ENCODE assay signal across 31 mouse cellular contexts in the genomic region with DNA sequence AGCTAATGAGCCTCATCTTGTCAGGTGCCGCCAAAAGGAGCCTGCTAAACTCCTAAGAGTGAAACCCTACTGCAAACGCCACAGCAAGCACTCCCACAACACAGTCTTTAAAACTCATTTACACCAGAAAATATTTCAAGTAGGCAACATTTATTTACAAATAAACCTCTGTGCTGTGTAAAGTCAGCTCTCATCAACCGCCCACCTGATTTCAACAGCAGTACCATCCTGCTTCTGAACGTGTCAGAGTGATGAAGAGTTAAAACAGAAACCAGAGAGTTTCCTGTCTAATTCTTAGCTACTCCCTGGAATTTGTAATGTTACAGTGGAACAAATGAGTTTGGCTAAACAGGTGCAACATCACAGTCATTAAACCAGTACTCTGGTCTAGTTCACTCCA. TPM values are rescaled to one million over a fixed set of nuclear protein-coding genes. Genes with fewer than 3 reads are reported as not detected.
A peak's percentile ranks its signal among the peaks of the same experiment; 100 is the strongest.
DNase-seq lines count a peak whose midpoint lies in the region; ATAC-seq and TF ChIP-seq lines count a peak whose summit lies in the region.
"Had no signal": no experiment of that assay in that cellular context is flagged by ENCODE, and none has a peak within 500 bp of the region (broad histone marks: within the 10 kb centered on the region; RNA-seq: fewer than 3 reads in every experiment).

No protein-coding gene starts in this region.

- ATAC-seq in heart, postnatal 0 days (ENCODE audit: insufficient read depth, low read depth), result no peak
- ATAC-seq in liver, postnatal 0 days, result no peak
- ATAC-seq: forebrain, postnatal 0 days; intestine, embryonic 15.5 days had no signal

- no peaks in the 10 kb centered on the region for H3K36me3 ChIP-seq in heart, postnatal 0 days (replicated peaks; ENCODE audit: control insufficient read depth, insufficient read depth, low read length)
- H3K36me3 ChIP-seq in CH12.LX (replicated peaks in 1 of 2; ENCODE audit: control insufficient read depth in 1 of 2, insufficient read depth in 1 of 2, low read length in 1 of 2), result no peaks in the 10 kb centered on the region
- H3K36me3 ChIP-seq in forebrain, embryonic 10.5 days (replicated peaks), result no peaks in the 10 kb centered on the region
- no peaks in the 10 kb centered on the region for H3K36me3 ChIP-seq in liver, postnatal 0 days (replicated peaks; ENCODE audit: insufficient read depth, low read length)
- H3K36me3 ChIP-seq: forebrain, embryonic 12.5 days; hindbrain, embryonic 10.5 days; hindbrain, embryonic 15.5 days; intestine, embryonic 15.5 days; limb, embryonic 10.5 days; limb, embryonic 15.5 days; liver, embryonic 13.5 days had no signal

- 63% methylated on average over 4 of the region's 4 CpGs for WGBS in heart, postnatal 0 days
- 90% methylated on average over 4 of the region's 4 CpGs for WGBS in forebrain, embryonic 10.5 days
- WGBS in liver, postnatal 0 days (ENCODE audit: insufficient replicate concordance), result 62% methylated on average over 4 of the region's 4 CpGs

- TF ChIP-seq EP300 in heart, postnatal 0 days (IDR thresholded peaks at IDR 0.05; ENCODE audit: low read depth), result no peak
- peak; percentile 36; the same call in 1 of the 2 replicates for TF ChIP-seq EP300 in CH12.LX (IDR thresholded peaks at IDR 0.05; ENCODE audit: low read length)
- no peak for TF ChIP-seq EP300 in liver, postnatal 0 days (IDR thresholded peaks at IDR 0.05; ENCODE audit: low read depth)

- no peak overlapping the region for H3K27ac ChIP-seq in heart, postnatal 0 days (ENCODE audit: low read depth)
- no peak overlapping the region for H3K27ac ChIP-seq in CH12.LX (ENCODE audit: insufficient read depth, low read depth)
- no peak overlapping the region for H3K27ac ChIP-seq in forebrain, embryonic 10.5 days
- no peak overlapping the region for H3K27ac ChIP-seq in liver, postnatal 0 days (ENCODE audit: low read depth)
- H3K27ac ChIP-seq: forebrain, embryonic 12.5 days; hindbrain, embryonic 10.5 days; hindbrain, embryonic 15.5 days; intestine, embryonic 15.5 days; limb, embryonic 10.5 days; limb, embryonic 15.5 days; liver, embryonic 13.5 days; stomach, postnatal 0 days had no signal

- no peaks in the 10 kb centered on the region for H3K27me3 ChIP-seq in heart, postnatal 0 days (ENCODE audit: control insufficient read depth, insufficient read depth, low read length)
- no peaks in the 10 kb centered on the region for H3K27me3 ChIP-seq in CH12.LX (replicated peaks)
- H3K27me3 ChIP-seq in forebrain, embryonic 10.5 days (ENCODE audit: poor library complexity, severe bottlenecking), result peaks cover 36% of the 10 kb centered on the region
- no peaks in the 10 kb centered on the region for H3K27me3 ChIP-seq in liver, postnatal 0 days (ENCODE audit: insufficient read depth, low read length)
- H3K27me3 ChIP-seq: intestine, embryonic 15.5 days; limb, embryonic 15.5 days had no signal

- DNase-seq in heart, postnatal 0 days (ENCODE audit: low spot score), result no peak
- no peak for DNase-seq in heart, adult 18-20 months
- peak; percentile 60 for DNase-seq in A20 (ENCODE audit: low read depth, low spot score)
- DNase-seq in CH12.LX (ENCODE audit: extremely low read depth), result no peak
- peak; percentile 53 for DNase-seq in naive thymus-derived CD4-positive, alpha-beta T cell, adult 2 months (ENCODE audit: low read depth)
- no peak for DNase-seq in forebrain, embryonic 10.5 days (ENCODE audit: extremely low spot score, low spot score)
- DNase-seq in liver, postnatal 0 days, result no peak
- DNase-seq: adrenal gland, postnatal 25 days; B cell, adult 2 months; cerebellum, adult 18-20 months; cerebellum, postnatal 14 days; forebrain, postnatal 0 days; gastrocnemius, postnatal 10 days; heart, postnatal 10 days; kidney, adult 2 months; kidney, postnatal 36 days; layer of hippocampus, adult 9-11 months; liver, embryonic 13.5 days; lung, embryonic 14.5 days; lung, postnatal 14 days; midbrain, embryonic 14.5 days; thymus, adult 18-20 months had no signal

- TF ChIP-seq POLR2A in CH12.LX (IDR thresholded peaks at IDR 0.05; ENCODE audit: low read depth, low read length), result no peak

- no peak overlapping the region for H3K9ac ChIP-seq in heart, postnatal 0 days (replicated peaks; ENCODE audit: low read depth, low read length)
- H3K9ac ChIP-seq in CH12.LX (ENCODE audit: insufficient read depth, low read depth), result 0 out of 2 replicates have a peak overlapping the region, but pooled peaks have one; percentile 15
- no peak overlapping the region for H3K9ac ChIP-seq in liver, postnatal 0 days (replicated peaks)
- H3K9ac ChIP-seq: forebrain, embryonic 12.5 days; forebrain, postnatal 0 days; hindbrain, embryonic 15.5 days; intestine, embryonic 15.5 days; limb, embryonic 15.5 days; liver, embryonic 13.5 days; lung, embryonic 14.5 days had no signal

- H3K4me1 ChIP-seq in heart, postnatal 0 days (ENCODE audit: control insufficient read depth, insufficient read depth), result peaks cover 22% of the 10 kb centered on the region
- peaks cover 11 to 37% of the 10 kb centered on the region in 2 experiments for H3K4me1 ChIP-seq in CH12.LX (ENCODE audit: control insufficient read depth in 1 of 2, insufficient read depth in 2 of 2)
- H3K4me1 ChIP-seq in forebrain, embryonic 10.5 days, result peaks cover 19% of the 10 kb centered on the region
- peaks cover 28% of the 10 kb centered on the region for H3K4me1 ChIP-seq in liver, postnatal 0 days (ENCODE audit: insufficient read depth)

- TF ChIP-seq RAD21 in CH12.LX (IDR thresholded peaks at IDR 0.05; ENCODE audit: low read depth, low read length), result no peak

- H3K79me2 ChIP-seq in CH12.LX (replicated peaks; ENCODE audit: control insufficient read depth, extremely low read depth, insufficient read depth, poor library complexity, severe bottlenecking), result no peaks in the 10 kb centered on the region

- H3K4me2 ChIP-seq in heart, postnatal 0 days (ENCODE audit: low read depth, low read length), result peak overlapping the region; percentile 10; the same call in 1 of the 2 replicates
- H3K4me2 ChIP-seq in CH12.LX (ENCODE audit: insufficient read depth, low read depth, poor library complexity, severe bottlenecking), result peak overlapping the region; percentile 17
- H3K4me2 ChIP-seq in liver, postnatal 0 days (ENCODE audit: low read depth, low read length), result no peak overlapping the region
- H3K4me2 ChIP-seq: forebrain, embryonic 12.5 days; heart, embryonic 11.5 days; hindbrain, embryonic 15.5 days; intestine, embryonic 15.5 days; limb, embryonic 15.5 days; liver, embryonic 13.5 days; lung, embryonic 14.5 days had no signal

- in situ Hi-C loops in CH12.LX (cut with MboI; ENCODE audit: low pct_ligation_motif_present, low pct_unique_long_range_greater_than_20kb, low sequenced_read_pairs), result no loop called here

- TF ChIP-seq CTCF in heart, postnatal 0 days (IDR thresholded peaks at IDR 0.05; ENCODE audit: low read depth), result no peak
- no peak for TF ChIP-seq CTCF in CH12.LX (conservative IDR thresholded peaks at IDR 0.05 in 1 of 2, IDR thresholded peaks at IDR 0.05 in 1 of 2; ENCODE audit: low read depth in 2 of 2, low read length in 2 of 2)
- TF ChIP-seq CTCF in liver, postnatal 0 days (IDR thresholded peaks at IDR 0.05; ENCODE audit: low read depth), result no peak

- dilution Hi-C loops in CH12.LX (cut with MboI; ENCODE audit: extremely low pct_ligation_motif_present, extremely low pct_unique_long_range_greater_than_20kb, low sequenced_read_pairs), result no loop called here

- no peak overlapping the region for H3K4me3 ChIP-seq in heart, postnatal 0 days (ENCODE audit: low read depth, low read length)
- H3K4me3 ChIP-seq in CH12.LX (replicated peaks in 1 of 3; ENCODE audit: low read depth in 2 of 3, low read length in 2 of 3, poor library complexity in 1 of 3), result peak overlapping the region in 1 of 3 experiments; percentile 2
- no peak overlapping the region for H3K4me3 ChIP-seq in forebrain, embryonic 10.5 days
- no peak overlapping the region for H3K4me3 ChIP-seq in liver, postnatal 0 days (ENCODE audit: low read depth, low read length)
- H3K4me3 ChIP-seq: erythroblast, embryonic 14.5 days; forebrain, embryonic 12.5 days; hindbrain, embryonic 10.5 days; hindbrain, embryonic 15.5 days; intestine, embryonic 15.5 days; limb, embryonic 10.5 days; limb, embryonic 15.5 days; liver, embryonic 13.5 days had no signal

- H3K9me3 ChIP-seq in heart, postnatal 0 days (replicated peaks; ENCODE audit: control insufficient read depth, low read length), result no peaks in the 10 kb centered on the region
- no peaks in the 10 kb centered on the region for H3K9me3 ChIP-seq in CH12.LX (replicated peaks; ENCODE audit: low read length)
- H3K9me3 ChIP-seq in forebrain, embryonic 10.5 days, result no peaks in the 10 kb centered on the region
- H3K9me3 ChIP-seq in liver, postnatal 0 days (ENCODE audit: low read length), result no peaks in the 10 kb centered on the region
- H3K9me3 ChIP-seq: forebrain, embryonic 12.5 days; hindbrain, embryonic 10.5 days; hindbrain, embryonic 15.5 days; intestine, embryonic 15.5 days; limb, embryonic 10.5 days; limb, embryonic 15.5 days; liver, embryonic 13.5 days had no signal

TF ChIP-seq in CH12.LX, 34 proteins besides CTCF, POLR2A, EP300 and RAD21:
- TF ChIP-seq NRF1 (IDR thresholded peaks at IDR 0.05; ENCODE audit: low read depth, low read length) (no peak), BHLHE40 (IDR thresholded peaks at IDR 0.05; ENCODE audit: low read depth, low read length) (peak; percentile 69)

RNA-seq across cellular contexts. Expression of gene Itpr2, which starts 4.2 kb away (rescaled TPM):
- 51.4 and 59.5 TPM in 2 replicates for total RNA-seq in heart, postnatal 0 days (2014; rRNA removed; ENCODE audit: low replicate concordance)
- polyA plus RNA-seq in heart, postnatal 0 days (2015; fragmentation: Nextera tagmentation; extraction: Ambion mirVana), result 24.2 and 26.5 TPM in 2 replicates
- total RNA-seq in heart, adult 18-20 months (2021), result 10 to 100 TPM; 16.9 to 25.3 TPM
- total RNA-seq in CH12.LX (2012; rRNA removed) (4.7 and 8.9 TPM in 2 replicates), CH12.LX (2014; rRNA removed) (2.2 and 3.5 TPM in 2 replicates)
- polyA plus RNA-seq in CH12.LX (2012; ENCODE audit: insufficient read length, low read depth), result 3.4 and 4.4 TPM in 2 replicates
- polyA plus RNA-seq in forebrain, embryonic 10.5 days (2016; fragmentation: Nextera tagmentation; extraction: Ambion mirVana), result 3.2 and 4.1 TPM in 2 replicates
- 13.8 and 15.2 TPM in 2 replicates for polyA plus RNA-seq in liver, postnatal 0 days (2015; fragmentation: Nextera tagmentation; extraction: Ambion mirVana)

Comparison
In these comparisons a context has a peak if more than half of its experiments do, and no peak if none do; other contexts are left out.
1. DNase-seq: peak in A20 (single experiment) and naive thymus-derived CD4-positive, alpha-beta T cell, adult 2 months (single experiment); none in heart, postnatal 0 days (single experiment), heart, adult 18-20 months (0 of 2), CH12.LX (single experiment), forebrain, embryonic 10.5 days (single experiment) and liver, postnatal 0 days (single experiment).